Mouse (Mus musculus): ENCODE results near the gene Gna12.
A peak's percentile ranks its signal among the peaks of the same experiment; 100 is the strongest.

Gene Gna12

GRCm38 (mm10) chr5:140796051-140796450 lies 34.2 kb downstream of the Gna12 start:
- no peak for DNase-seq (ENCODE audit: low spot score)

- DNase-seq (ENCODE audit: low spot score), result no peak
Measured at GRCm38 (mm10) chr5:140795176-140795575, 35.1 kb downstream of the Gna12 start.

- no peak for DNase-seq (ENCODE audit: low spot score)
Measured at GRCm38 (mm10) chr5:140794753-140795152, 35.5 kb downstream of the Gna12 start.

- no peak for DNase-seq (ENCODE audit: low spot score)
Measured at GRCm38 (mm10) chr5:140792233-140792632, 38.0 kb downstream of the Gna12 start.

- peak; percentile 48 for DNase-seq (ENCODE audit: low spot score)
Measured at GRCm38 (mm10) chr5:140790937-140791877, 39.0 kb downstream of the Gna12 start.

GRCm38 (mm10) chr5:140790392-140790791 lies 39.8 kb downstream of the Gna12 start:
- no peak for DNase-seq (ENCODE audit: low spot score)

GRCm38 (mm10) chr5:140789561-140789960 lies 40.7 kb downstream of the Gna12 start:
- DNase-seq (ENCODE audit: low spot score), result no peak

- DNase-seq (ENCODE audit: low spot score), result no peak
Measured at GRCm38 (mm10) chr5:140785240-140785872, 44.9 kb downstream of the Gna12 start.

- no peak for DNase-seq (ENCODE audit: low spot score)
Measured at GRCm38 (mm10) chr5:140784288-140784687, 45.9 kb downstream of the Gna12 start.

GRCm38 (mm10) chr5:140783577-140783976 lies 46.7 kb downstream of the Gna12 start:
- no peak for DNase-seq (ENCODE audit: low spot score)

- no peak for DNase-seq (ENCODE audit: low spot score)
Measured at GRCm38 (mm10) chr5:140781886-140782572, 48.2 kb downstream of the Gna12 start.

GRCm38 (mm10) chr5:140781122-140781521 lies 49.1 kb downstream of the Gna12 start:
- no peak for DNase-seq (ENCODE audit: low spot score)

GRCm38 (mm10) chr5:140776968-140777367 lies 53.3 kb downstream of the Gna12 start:
- DNase-seq (ENCODE audit: low spot score), result no peak

GRCm38 (mm10) chr5:140775111-140775510 lies 55.1 kb downstream of the Gna12 start:
- DNase-seq (ENCODE audit: low spot score), result no peak

GRCm38 (mm10) chr5:140772158-140772557 lies 58.1 kb downstream of the Gna12 start:
- no peak for DNase-seq (ENCODE audit: low spot score)

GRCm38 (mm10) chr5:140771612-140772011 lies 58.6 kb downstream of the Gna12 start:
- no peak for DNase-seq (ENCODE audit: low spot score)

- no peak for DNase-seq (ENCODE audit: low spot score)
Measured at GRCm38 (mm10) chr5:140768333-140768732, 61.9 kb downstream of the Gna12 start.

- DNase-seq (ENCODE audit: low spot score), result peak; percentile 80
Measured at GRCm38 (mm10) chr5:140767704-140768141, 62.5 kb downstream of the Gna12 start.

- DNase-seq (ENCODE audit: low spot score), result no peak
Measured at GRCm38 (mm10) chr5:140766566-140766965, 63.7 kb downstream of the Gna12 start.

- DNase-seq (ENCODE audit: low spot score), result no peak
Measured at GRCm38 (mm10) chr5:140764921-140765613, 65.2 kb downstream of the Gna12 start.

GRCm38 (mm10) chr5:140762540-140762939 lies 67.7 kb downstream of the Gna12 start:
- DNase-seq (ENCODE audit: low spot score), result no peak

- DNase-seq (ENCODE audit: low spot score), result no peak
Measured at GRCm38 (mm10) chr5:140758864-140759263, 71.4 kb downstream of the Gna12 start.

Data from embryo, embryonic 10 days (tissue).